Mouse (Mus musculus): ENCODE data around the gene Apoc1.

Gene Apoc1

GRCm38 (mm10) chr7:19682979-19683378, 9.5 kb downstream of the Apoc1 start:
- no peak for DNase-seq

GRCm38 (mm10) chr7:19681202-19681694, 11.2 kb downstream of the Apoc1 start, which contains the start of the genes Gm44805 and Apoc4:
TSS of gene Gm44805 (minus strand) at chr7:19681423.
TSS of gene Apoc4 (minus strand) at chr7:19681479.
- DNase-seq, result no peak

- no peak for DNase-seq
These were observed 11.8 kb downstream of the Apoc1 start for GRCm38 (mm10) chr7:19680702-19681101.

- DNase-seq, result no peak
These were observed 13.6 kb downstream of the Apoc1 start for GRCm38 (mm10) chr7:19678901-19679300.

GRCm38 (mm10) chr7:19677872-19678271, 14.6 kb downstream of the Apoc1 start, which contains the start of gene Apoc2:
TSS of gene Apoc2 (minus strand) at chr7:19677941.
- peak in 1 of 2 experiments; percentile 30 for DNase-seq

GRCm38 (mm10) chr7:19676662-19677061, 15.8 kb downstream of the Apoc1 start:
- peak in 1 of 2 experiments; percentile 30 for DNase-seq

GRCm38 (mm10) chr7:19675824-19676223, 16.6 kb downstream of the Apoc1 start:
- no peak for DNase-seq

GRCm38 (mm10) chr7:19673083-19673699, 19.3 kb downstream of the Apoc1 start:
- DNase-seq, result no peak

GRCm38 (mm10) chr7:19671511-19671910, 20.9 kb downstream of the Apoc1 start:
- no peak for DNase-seq

GRCm38 (mm10) chr7:19668947-19669721, 23.3 kb downstream of the Apoc1 start:
- DNase-seq, result peak; percentile 96 to 98

- DNase-seq, result no peak
These were observed 25.0 kb downstream of the Apoc1 start for GRCm38 (mm10) chr7:19667434-19667833.

GRCm38 (mm10) chr7:19666750-19667149, 25.7 kb downstream of the Apoc1 start:
- DNase-seq, result peak in 1 of 2 experiments; percentile 45

- DNase-seq, result peak; percentile 97 to 98
These were observed 27.3 kb downstream of the Apoc1 start, which contains the start of gene Clptm1 for GRCm38 (mm10) chr7:19664955-19665841. TSS of gene Clptm1 (minus strand) at chr7:19665033.

GRCm38 (mm10) chr7:19664455-19664954, 28.0 kb downstream of the Apoc1 start:
- DNase-seq, result no peak

- DNase-seq, result no peak
These were observed 28.5 kb downstream of the Apoc1 start for GRCm38 (mm10) chr7:19663940-19664339.

GRCm38 (mm10) chr7:19652614-19653013, 39.8 kb downstream of the Apoc1 start:
- DNase-seq, result no peak

- DNase-seq, result peak; percentile 38 to 58
These were observed 41.2 kb downstream of the Apoc1 start for GRCm38 (mm10) chr7:19651063-19651786.

- DNase-seq, result no peak
These were observed 51.2 kb downstream of the Apoc1 start for GRCm38 (mm10) chr7:19641223-19641622.

Data from kidney, postnatal 36 days (tissue).